In genomic region chr7:88327495-88327894, GRCm38 (mm10) we compare ENCODE assay signal across 16 mouse cellular contexts. TPM values are rescaled to one million over a fixed set of nuclear protein-coding genes. Genes with fewer than 3 reads are reported as not detected.
DNase-seq lines count a peak whose midpoint lies in the region; ATAC-seq lines count a peak whose summit lies in the region.
"Had no signal": no experiment of that assay in that cellular context is flagged by ENCODE, and none has a peak within 500 bp of the region (broad histone marks: within the 10 kb centered on the region; RNA-seq: fewer than 3 reads in every experiment).

No protein-coding gene starts in this region.

- ATAC-seq in granulocyte monocyte progenitor cell, adult 5-6 weeks (replicated peaks; ENCODE audit: poor library complexity, severe bottlenecking): peak; percentile 80
- ATAC-seq in megakaryocyte progenitor cell, adult 5-6 weeks (replicated peaks; ENCODE audit: poor library complexity): peak; percentile 72
- ATAC-seq: forebrain, embryonic 13.5 days; forebrain, embryonic 15.5 days; forebrain, postnatal 0 days had no signal

- DNase-seq in adrenal gland, postnatal 25 days: no peak
- DNase-seq in thymus, postnatal 0 days (ENCODE audit: low spot score): no peak
- no peak for DNase-seq in cerebellum, adult 11 months
- DNase-seq: adrenal gland, adult 2 months; adrenal gland, postnatal 10 days; adrenal gland, postnatal 36 days; cerebellum, adult 18-20 months; cerebellum, adult 8-10 months; cerebellum, adult 9-11 months; cerebellum, postnatal 14 days; cerebellum, postnatal 36 days; forebrain, postnatal 0 days had no signal

RNA-seq across cellular contexts. Expression of gene Ctsc, which starts 49.6 kb away (rescaled TPM):
- 64.1 and 67.9 TPM in 2 replicates for total RNA-seq in granulocyte monocyte progenitor cell, adult 5-6 weeks (2014; fragmentation: Nextera tagmentation)
- total RNA-seq in granulocyte monocyte progenitor cell, adult 5-6 weeks (2017): 98.4 and 99.9 TPM in 2 replicates
- total RNA-seq in megakaryocyte progenitor cell, adult 5-6 weeks (2015): 100 and 107 TPM in 2 replicates
- total RNA-seq in megakaryocyte progenitor cell, adult 5-6 weeks (2017): 81.5 and 87.4 TPM in 2 replicates
- total RNA-seq in adrenal gland, postnatal 25 days (2021): 9.6 and 12.3 TPM in 2 replicates
- polyA plus RNA-seq in thymus, postnatal 0 days (2015; fragmentation: Nextera tagmentation; extraction: Ambion mirVana): 77.2 and 81.8 TPM in 2 replicates
